Mouse (Mus musculus) induced T-regulatory cell, adult 2 months (primary cell): ENCODE measurements around the gene Prss50.
A peak's percentile ranks its signal among the peaks of the same experiment; 100 is the strongest.

Experiments
- DNase-seq: peaks from one replicate; pipeline ENCODE4 v3.0.0-alpha.2; 2012; ENCODE audit warnings: low read depth

The Prss50 gene

DNA sequence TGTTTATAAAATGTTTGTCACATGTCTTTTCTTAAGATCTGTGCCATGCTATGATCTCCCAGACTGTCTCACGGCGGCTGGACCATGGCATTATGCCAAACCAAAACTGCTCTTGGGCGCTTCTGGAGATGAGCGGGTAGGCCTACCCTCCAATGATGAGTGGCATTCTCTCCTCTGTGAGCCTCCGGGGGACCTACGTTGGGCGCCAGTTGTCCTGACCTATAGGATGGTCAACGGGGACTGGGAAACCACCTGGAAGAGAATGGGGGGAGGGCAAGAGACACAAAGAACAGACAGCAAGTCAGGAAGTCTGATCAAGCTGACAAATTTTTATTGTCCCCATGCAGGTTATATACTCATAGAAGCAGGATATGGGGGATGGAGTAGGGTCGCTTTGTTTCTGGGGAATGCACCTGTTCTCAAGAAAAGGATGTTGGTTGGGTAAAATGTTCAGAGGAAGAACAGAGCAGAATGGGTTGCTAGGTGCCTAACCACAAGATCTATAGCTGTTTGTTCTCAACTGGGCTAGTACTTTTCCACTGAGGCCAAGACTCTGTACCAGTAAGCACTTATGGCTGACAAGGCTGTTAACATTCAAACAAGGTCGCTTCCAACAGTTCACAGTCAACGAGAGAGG, 49.6 kb downstream of the Prss50 start:
- peak; percentile 88 for DNase-seq

- DNase-seq: no peak
Measured at GRCm38 (mm10) chr9:110907838-110908630, 50.3 kb downstream of the Prss50 start.

DNA sequence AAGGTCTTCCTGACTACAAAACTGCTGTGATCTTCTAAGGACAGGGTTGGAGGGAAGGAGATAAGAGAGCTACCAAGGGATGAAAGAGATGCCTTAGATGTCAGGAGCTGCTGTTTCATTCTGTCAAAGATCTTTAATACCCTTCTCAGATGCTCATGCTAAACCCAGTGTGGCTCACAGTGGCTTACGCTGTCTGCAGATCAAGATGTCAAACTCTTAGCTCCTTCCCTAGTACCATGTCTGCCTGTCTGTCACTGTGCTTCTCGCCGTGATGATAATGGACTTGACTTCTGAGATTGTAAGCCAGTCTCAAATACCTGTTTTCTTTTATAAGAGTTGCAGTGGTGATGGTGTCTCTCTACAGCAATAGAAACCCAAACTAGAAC, 50.9 kb downstream of the Prss50 start:
- DNase-seq: peak; percentile 43

GRCm38 (mm10) chr9:110909371-110909967, 51.7 kb downstream of the Prss50 start:
- DNase-seq: peak; percentile 40
